Mouse (Mus musculus) hindbrain, embryonic 13.5 days (tissue): ENCODE measurements around the gene Trib3. TPM values are rescaled to one million over a fixed set of nuclear protein-coding genes. Genes with fewer than 3 reads are reported as not detected.
"Not testable (repeated sequence)": the region's sequence is repeated elsewhere in the genome, so short reads cannot be mapped to it uniquely, and the experiment has no call there.

Source experiments
- ATAC-seq: fragments of 200-750 bp; cut with Nextera tagmentation; 2 replicates; pipeline ENCODE4 v1.8.0; 2017; ENCODE audit warnings: moderate TSS enrichment; ENCODE audit not compliant: low FRiP score
- H3K27ac ChIP-seq: fragments of 300-500 bp; sonication (generic); 2 replicates; pipeline ENCODE4 v1.5.1; 2015; ENCODE audit warnings: inconsistent platforms, mild to moderate bottlenecking, moderate library complexity
- H3K27me3 ChIP-seq: fragments of 300-500 bp; sonication (generic); 2 replicates; pipeline ENCODE4 v1.6.1; 2015; ENCODE audit warnings: mild to moderate bottlenecking, inconsistent platforms
- H3K36me3 ChIP-seq: fragments of 300-500 bp; sonication (generic); 2 replicates; pipeline ENCODE4 v1.6.1; 2015; ENCODE audit warnings: mild to moderate bottlenecking, inconsistent platforms
- H3K4me1 ChIP-seq: fragments of 300-500 bp; sonication (generic); replicated peaks from 2 replicates; pipeline ENCODE4 v1.6.1; 2015; ENCODE audit warnings: inconsistent platforms
- H3K4me2 ChIP-seq: fragments of 300-500 bp; sonication (generic); 2 replicates; pipeline ENCODE4 v1.6.1; 2015; ENCODE audit warnings: inconsistent platforms, mild to moderate bottlenecking, moderate library complexity
- H3K4me3 ChIP-seq: fragments of 300-500 bp; sonication (generic); 2 replicates; pipeline ENCODE4 v1.5.1; 2015; ENCODE audit warnings: mild to moderate bottlenecking, inconsistent platforms
- H3K9ac ChIP-seq: fragments of 300-500 bp; sonication (generic); 2 replicates; pipeline ENCODE4 v1.6.1; 2015; ENCODE audit warnings: mild to moderate bottlenecking, inconsistent platforms
- H3K9me3 ChIP-seq: fragments of 300-500 bp; sonication (generic); 2 replicates; pipeline ENCODE4 v1.6.1; 2016; ENCODE audit warnings: inconsistent platforms
- WGBS: fragments of 180-500 bp; shearing (Covaris S2); methylation state at CpG from one replicate; pipeline ENCODE4 v1.1.7; 2015; 5-methylcytosine and 5-hydroxymethylcytosine counted together
- polyA plus RNA-seq: library from polyadenylated mRNA; unstranded; fragments of >200 nt; fragmentation: Nextera tagmentation; extraction: Ambion mirVana; gene quantifications from 2 replicates; pipeline ENCODE4 v1.2.1, GENCODE M21; 2015

Gene Trib3
- polyA plus RNA-seq, 1 experiment from 2014 or later = 0.97 TPM

- 11% methylated on average over 17 of the region's 17 CpGs for WGBS
- Histone ChIP-seq H3K4me3 (peak overlapping the region; percentile 7; the same call in 1 of the 2 replicates), H3K9ac (0 out of 2 replicates have a peak overlapping the region, but pooled peaks have one; percentile 16), H3K4me2 (peak overlapping the region; percentile 18), H3K27me3 (0 out of 2 replicates have a peak, but pooled peaks cover 11% of the 10 kb centered on the region), H3K9me3 (no peaks in the 10 kb centered on the region), H3K27ac (peak overlapping the region; percentile 37), H3K36me3 (no peaks in the 10 kb centered on the region), H3K4me1 (peaks cover 8% of the 10 kb centered on the region; the same call in 1 of the 2 replicates)
- ATAC-seq = peak; percentile 68
These were observed 19.7 kb upstream of the Trib3 start for GRCm38 (mm10) chr2:152363245-152364147.

- ATAC-seq = no peak
- WGBS = 88% methylated on average over 8 of the region's 8 CpGs
- H3K27me3 ChIP-seq = 0 out of 2 replicates have a peak, but pooled peaks cover 4% of the 10 kb centered on the region
These were observed 17.4 kb upstream of the Trib3 start for GRCm38 (mm10) chr2:152361193-152361592.

GRCm38 (mm10) chr2:152360271-152360775 lies 16.5 kb upstream of the Trib3 start:
- Histone ChIP-seq H3K4me2 (no peak overlapping the region), H3K36me3 (no peaks in the 10 kb centered on the region), H3K4me1 (peaks cover 8% of the 10 kb centered on the region; the same call in 1 of the 2 replicates), H3K9me3 (no peaks in the 10 kb centered on the region), H3K9ac (no peak overlapping the region), H3K4me3 (no peak overlapping the region), H3K27ac (no peak overlapping the region), H3K27me3 (0 out of 2 replicates have a peak, but pooled peaks cover 4% of the 10 kb centered on the region)
- WGBS = 60% methylated on average over 7 of the region's 7 CpGs
- ATAC-seq = no peak

More at GRCm38 (mm10) chr2:152361193-152361592, 17.4 kb upstream of the Trib3 start:
- no peaks in the 10 kb centered on the region for H3K9me3 ChIP-seq
- H3K4me3 ChIP-seq = no peak overlapping the region
- H3K9ac ChIP-seq = no peak overlapping the region
- no peaks in the 10 kb centered on the region for H3K36me3 ChIP-seq
- H3K27ac ChIP-seq = no peak overlapping the region
- peaks cover 8% of the 10 kb centered on the region; the same call in 1 of the 2 replicates for H3K4me1 ChIP-seq
- no peak overlapping the region for H3K4me2 ChIP-seq

GRCm38 (mm10) chr2:152359616-152360015 lies 15.8 kb upstream of the Trib3 start:
- Histone ChIP-seq H3K4me2 (no peak overlapping the region), H3K36me3 (no peaks in the 10 kb centered on the region), H3K27ac (no peak overlapping the region), H3K4me1 (peaks cover 8% of the 10 kb centered on the region; the same call in 1 of the 2 replicates), H3K4me3 (no peak overlapping the region), H3K9ac (no peak overlapping the region), H3K9me3 (no peaks in the 10 kb centered on the region), H3K27me3 (0 out of 2 replicates have a peak, but pooled peaks cover 4% of the 10 kb centered on the region)
- no peak for ATAC-seq
- 82% methylated on average over 5 of the region's 5 CpGs for WGBS

- H3K9me3 ChIP-seq, H3K4me1 ChIP-seq, ATAC-seq, H3K9ac ChIP-seq, H3K4me2 ChIP-seq, H3K36me3 ChIP-seq, H3K4me3 ChIP-seq, H3K27me3 ChIP-seq, H3K27ac ChIP-seq: not testable (repeated sequence)
- WGBS = 73% methylated on average over 5 of the region's 5 CpGs
These were observed 15.1 kb upstream of the Trib3 start for GRCm38 (mm10) chr2:152358977-152359376.

GRCm38 (mm10) chr2:152357254-152357653 lies 13.4 kb upstream of the Trib3 start:
- no peak overlapping the region for H3K4me3 ChIP-seq
- H3K9me3 ChIP-seq = no peaks in the 10 kb centered on the region
- H3K36me3 ChIP-seq = no peaks in the 10 kb centered on the region
- H3K27me3 ChIP-seq = 0 out of 2 replicates have a peak, but pooled peaks cover 4% of the 10 kb centered on the region
- H3K4me1 ChIP-seq = no peaks in the 10 kb centered on the region
- H3K27ac ChIP-seq = no peak overlapping the region
- ATAC-seq = no peak
- WGBS = 84% methylated on average over 3 of the region's 3 CpGs
- no peak overlapping the region for H3K4me2 ChIP-seq
- H3K9ac ChIP-seq = no peak overlapping the region

GRCm38 (mm10) chr2:152349842-152350540 lies 6.2 kb upstream of the Trib3 start:
- no peak overlapping the region for H3K27ac ChIP-seq
- H3K9me3 ChIP-seq = no peaks in the 10 kb centered on the region
- H3K4me1 ChIP-seq = no peaks in the 10 kb centered on the region
- no peak overlapping the region for H3K4me2 ChIP-seq
- H3K9ac ChIP-seq = no peak overlapping the region
- no peak for ATAC-seq
- peaks cover 6% of the 10 kb centered on the region for H3K27me3 ChIP-seq
- 91% methylated on average over 7 of the region's 8 CpGs for WGBS
- H3K4me3 ChIP-seq = no peak overlapping the region
- no peaks in the 10 kb centered on the region for H3K36me3 ChIP-seq

- ATAC-seq = no peak
- Histone ChIP-seq H3K4me1 (peaks cover 5% of the 10 kb centered on the region), H3K9ac (no peak overlapping the region), H3K36me3 (no peaks in the 10 kb centered on the region), H3K27ac (no peak overlapping the region), H3K27me3 (peaks cover 8% of the 10 kb centered on the region), H3K9me3 (no peaks in the 10 kb centered on the region), H3K4me3 (no peak overlapping the region), H3K4me2 (no peak overlapping the region)
- 81% methylated on average over 6 of the region's 6 CpGs for WGBS
These were observed 5.4 kb upstream of the Trib3 start for GRCm38 (mm10) chr2:152349205-152349604.

GRCm38 (mm10) chr2:152347722-152348121 lies 3.9 kb upstream of the Trib3 start:
- Histone ChIP-seq H3K9ac (no peak overlapping the region), H3K27me3 (peaks cover 8% of the 10 kb centered on the region), H3K9me3 (no peaks in the 10 kb centered on the region), H3K4me3 (no peak overlapping the region), H3K27ac (no peak overlapping the region), H3K4me1 (peaks cover 16% of the 10 kb centered on the region), H3K4me2 (no peak overlapping the region), H3K36me3 (no peaks in the 10 kb centered on the region)
- ATAC-seq = no peak
- WGBS = 79% methylated on average over 2 of the region's 2 CpGs

- ATAC-seq = no peak
- Histone ChIP-seq H3K36me3 (no peaks in the 10 kb centered on the region), H3K27me3 (peaks cover 12% of the 10 kb centered on the region), H3K4me3 (no peak overlapping the region), H3K4me1 (peaks cover 16% of the 10 kb centered on the region), H3K4me2 (no peak overlapping the region), H3K27ac (no peak overlapping the region), H3K9me3 (no peaks in the 10 kb centered on the region), H3K9ac (no peak overlapping the region)
- WGBS = 51% methylated on average over 9 of the region's 9 CpGs
These were observed 3.1 kb upstream of the Trib3 start for GRCm38 (mm10) chr2:152346776-152347465.

- Histone ChIP-seq H3K27ac (no peak overlapping the region), H3K4me1 (peaks cover 16% of the 10 kb centered on the region), H3K36me3 (no peaks in the 10 kb centered on the region), H3K9me3 (no peaks in the 10 kb centered on the region), H3K4me3 (no peak overlapping the region), H3K9ac (no peak overlapping the region), H3K27me3 (peaks cover 12% of the 10 kb centered on the region), H3K4me2 (no peak overlapping the region)
- WGBS = 68% methylated on average over 6 of the region's 6 CpGs
- ATAC-seq = no peak
These were observed 1.6 kb upstream of the Trib3 start for GRCm38 (mm10) chr2:152345393-152345792.

GRCm38 (mm10) chr2:152344909-152345308 lies 1.1 kb upstream of the Trib3 start:
- H3K9ac ChIP-seq = no peak overlapping the region
- no peak overlapping the region for H3K4me2 ChIP-seq
- 63% methylated on average over 5 of the region's 5 CpGs for WGBS
- H3K4me1 ChIP-seq = peaks cover 16% of the 10 kb centered on the region
- no peaks in the 10 kb centered on the region for H3K9me3 ChIP-seq
- peaks cover 12% of the 10 kb centered on the region for H3K27me3 ChIP-seq
- no peak overlapping the region for H3K27ac ChIP-seq
- ATAC-seq = no peak
- no peak overlapping the region for H3K4me3 ChIP-seq
- H3K36me3 ChIP-seq = no peaks in the 10 kb centered on the region
